Mouse (Mus musculus): ENCODE measurements around the gene Tcaf2.
A peak's percentile ranks its signal among the peaks of the same experiment; 100 is the strongest.

Gene Tcaf2

DNA sequence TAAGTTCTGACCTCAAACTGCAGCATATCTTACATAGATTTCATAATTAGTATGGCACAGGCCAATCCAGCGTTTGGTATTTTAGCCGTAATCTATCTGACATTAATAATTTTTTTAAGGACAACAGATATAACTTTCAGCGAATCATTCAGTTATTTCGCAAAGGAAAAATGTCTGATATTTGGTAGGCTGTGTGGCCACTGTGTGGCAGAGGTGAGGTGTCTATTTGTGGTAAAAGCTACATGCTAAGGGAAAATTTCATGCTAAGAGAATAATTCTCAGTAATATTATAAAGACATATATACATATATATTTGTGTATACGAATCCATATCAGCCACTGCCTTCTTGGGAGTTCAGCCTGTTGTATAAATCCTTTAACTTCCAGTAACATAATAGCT lies 58.5 kb downstream of the Tcaf2 start:
- TF ChIP-seq NANOG (IDR thresholded peaks at IDR 0.05; ENCODE audit: borderline replicate concordance, low read length), result no peak
- TF ChIP-seq POU5F1 (IDR thresholded peaks at IDR 0.05; ENCODE audit: borderline replicate concordance, low read length), result no peak
- no peak for TF ChIP-seq CTCF (conservative IDR thresholded peaks at IDR 0.05; ENCODE audit: low read length)
- Histone ChIP-seq H3K4me1 (replicated peaks; ENCODE audit: low read depth, low read length) (no peaks in the 10 kb centered on the region), H3K9me3 (ENCODE audit: low read length) (no peaks in the 10 kb centered on the region), H3K36me3 (ENCODE audit: insufficient read depth, low read length) (no peaks in the 10 kb centered on the region), H3K27me3 (ENCODE audit: insufficient read depth, low read length) (no peaks in the 10 kb centered on the region), H3K4me3 (replicated peaks; ENCODE audit: low read length) (no peak overlapping the region)

DNA sequence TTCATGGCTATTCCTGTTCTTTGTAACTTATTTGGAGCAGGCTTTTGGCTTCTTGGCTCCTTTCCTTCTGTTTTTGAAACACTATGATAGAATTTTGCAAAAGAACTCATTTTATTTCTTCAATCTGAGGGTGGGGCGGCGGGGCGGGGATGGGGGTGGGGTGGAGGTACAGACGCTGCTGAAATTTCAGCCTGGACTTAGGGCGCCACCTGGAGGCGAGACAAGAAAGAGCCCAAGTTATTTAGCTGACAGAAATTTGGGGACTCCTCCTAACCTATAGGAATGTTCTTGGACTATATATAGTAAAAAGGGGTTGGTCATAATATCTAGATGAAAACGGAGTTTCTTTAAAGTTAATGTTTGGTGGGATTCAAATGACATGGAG lies 61.6 kb downstream of the Tcaf2 start:
- Histone ChIP-seq H3K27me3 (ENCODE audit: insufficient read depth, low read length) (no peaks in the 10 kb centered on the region), H3K9me3 (ENCODE audit: low read length) (no peaks in the 10 kb centered on the region)
- no peak for TF ChIP-seq NANOG (IDR thresholded peaks at IDR 0.05; ENCODE audit: borderline replicate concordance, low read length)
- TF ChIP-seq CTCF (conservative IDR thresholded peaks at IDR 0.05; ENCODE audit: low read length), result peak; percentile 39

DNA sequence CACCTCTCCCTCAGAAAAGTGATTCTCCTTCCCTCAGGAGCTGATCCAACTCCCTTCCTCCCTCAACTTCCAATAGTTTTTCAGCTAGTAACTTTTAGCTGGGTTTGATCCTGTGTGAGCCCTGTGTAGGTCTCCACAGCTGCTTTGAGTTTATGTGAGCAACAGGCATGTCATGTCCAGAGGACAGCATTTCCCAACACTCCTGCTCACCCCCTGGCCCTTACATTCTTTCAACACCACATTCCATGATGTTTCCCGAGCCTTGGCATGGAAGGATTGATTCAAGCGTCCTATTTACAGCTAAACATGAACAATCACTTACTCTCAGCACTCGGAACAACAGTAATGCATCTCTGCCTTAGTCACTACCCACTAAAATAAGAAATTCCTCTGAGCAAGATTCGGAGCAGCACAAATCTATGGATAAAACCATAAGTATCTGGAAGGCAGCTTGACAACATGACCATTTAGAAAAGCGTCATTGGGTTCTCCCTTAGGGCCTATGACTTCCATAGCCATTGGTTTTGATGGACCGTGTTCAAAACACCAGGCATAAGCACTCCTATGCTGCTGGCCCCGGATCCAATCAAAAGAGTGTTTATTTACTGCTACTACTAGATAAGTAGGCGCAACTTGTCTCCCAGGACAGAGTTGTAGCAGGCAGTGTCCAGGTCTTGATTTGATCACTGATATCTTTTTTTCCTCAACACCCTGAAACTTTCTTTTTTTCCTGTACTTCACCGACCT lies 62.1 kb downstream of the Tcaf2 start:
- Histone ChIP-seq H3K9me3 (ENCODE audit: low read length) (no peaks in the 10 kb centered on the region), H3K36me3 (ENCODE audit: insufficient read depth, low read length) (no peaks in the 10 kb centered on the region), H3K27me3 (ENCODE audit: insufficient read depth, low read length) (no peaks in the 10 kb centered on the region), H3K4me3 (replicated peaks; ENCODE audit: low read length) (no peak overlapping the region), H3K4me1 (replicated peaks; ENCODE audit: low read depth, low read length) (no peaks in the 10 kb centered on the region)
- TF ChIP-seq CTCF (conservative IDR thresholded peaks at IDR 0.05; ENCODE audit: low read length) (no peak), POU5F1 (IDR thresholded peaks at IDR 0.05; ENCODE audit: borderline replicate concordance, low read length) (no peak), NANOG (IDR thresholded peaks at IDR 0.05; ENCODE audit: borderline replicate concordance, low read length) (no peak)

More for the DNA sequence above, 61.6 kb downstream of the Tcaf2 start:
- Histone ChIP-seq H3K36me3 (ENCODE audit: insufficient read depth, low read length) (no peaks in the 10 kb centered on the region), H3K4me1 (replicated peaks; ENCODE audit: low read depth, low read length) (no peaks in the 10 kb centered on the region), H3K4me3 (replicated peaks; ENCODE audit: low read length) (no peak overlapping the region)

DNA sequence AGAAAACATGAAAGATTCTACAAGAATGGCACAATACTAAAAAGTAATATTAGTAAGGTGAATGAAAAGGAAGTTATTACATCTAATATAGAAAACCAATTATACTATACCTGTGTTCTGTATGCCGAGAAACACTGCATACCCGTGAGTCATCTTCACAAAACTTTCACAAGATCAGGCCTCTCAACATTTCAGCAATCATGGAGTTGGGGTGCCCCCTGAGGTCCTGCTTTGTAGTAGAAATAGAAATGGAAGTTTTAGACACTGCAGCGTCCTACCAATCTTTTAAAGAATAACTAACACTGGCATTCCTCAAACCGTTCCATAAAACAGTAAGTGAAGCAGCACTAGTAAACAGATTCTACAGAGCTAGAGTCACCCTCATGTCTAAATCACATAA lies 66.4 kb downstream of the Tcaf2 start:
- Histone ChIP-seq H3K4me3 (replicated peaks; ENCODE audit: low read length) (no peak overlapping the region), H3K4me1 (replicated peaks; ENCODE audit: low read depth, low read length) (no peaks in the 10 kb centered on the region), H3K9me3 (ENCODE audit: low read length) (no peaks in the 10 kb centered on the region), H3K27me3 (ENCODE audit: insufficient read depth, low read length) (no peaks in the 10 kb centered on the region), H3K36me3 (ENCODE audit: insufficient read depth, low read length) (no peaks in the 10 kb centered on the region)
- TF ChIP-seq POU5F1 (IDR thresholded peaks at IDR 0.05; ENCODE audit: borderline replicate concordance, low read length) (no peak), CTCF (conservative IDR thresholded peaks at IDR 0.05; ENCODE audit: low read length) (no peak), NANOG (IDR thresholded peaks at IDR 0.05; ENCODE audit: borderline replicate concordance, low read length) (no peak)

DNA sequence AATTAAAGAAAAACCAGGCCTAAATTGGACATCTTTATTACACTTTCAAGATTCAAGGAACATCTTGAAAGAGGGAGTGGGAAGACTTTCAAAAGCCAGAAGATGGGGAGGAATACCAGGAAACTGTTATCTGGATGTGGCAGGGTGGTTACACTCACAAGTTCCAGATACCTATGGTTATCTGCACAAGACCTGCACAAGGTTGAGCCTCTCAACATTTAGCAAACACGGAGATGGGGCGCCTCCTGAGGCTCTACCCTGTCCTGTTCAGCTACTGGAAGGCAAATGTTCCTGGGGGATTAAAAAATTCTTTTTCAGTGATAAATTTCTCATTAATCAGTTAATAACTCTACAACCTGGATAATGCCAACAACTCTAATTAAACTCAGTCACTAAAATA lies 67.6 kb downstream of the Tcaf2 start:
- no peaks in the 10 kb centered on the region for H3K27me3 ChIP-seq (ENCODE audit: insufficient read depth, low read length)

More for the DNA sequence above, 67.6 kb downstream of the Tcaf2 start:
- TF ChIP-seq POU5F1 (IDR thresholded peaks at IDR 0.05; ENCODE audit: borderline replicate concordance, low read length), result no peak
- TF ChIP-seq CTCF (conservative IDR thresholded peaks at IDR 0.05; ENCODE audit: low read length), result no peak
- TF ChIP-seq NANOG (IDR thresholded peaks at IDR 0.05; ENCODE audit: borderline replicate concordance, low read length), result no peak
- H3K9me3 ChIP-seq (ENCODE audit: low read length), result no peaks in the 10 kb centered on the region
- H3K4me1 ChIP-seq (replicated peaks; ENCODE audit: low read depth, low read length), result no peaks in the 10 kb centered on the region
- no peaks in the 10 kb centered on the region for H3K36me3 ChIP-seq (ENCODE audit: insufficient read depth, low read length)
- no peak overlapping the region for H3K4me3 ChIP-seq (replicated peaks; ENCODE audit: low read length)
